Mouse (Mus musculus): Measurements from ENCODE around the gene Etv6.

Etv6 gene

GRCm38 (mm10) chr6:134251364-134251763, 215.9 kb downstream of the Etv6 start:
- no peak for DNase-seq (ENCODE audit: low spot score in 2 of 2)

- no peak for DNase-seq (ENCODE audit: low spot score in 2 of 2)
Observed at GRCm38 (mm10) chr6:134252081-134252755, 216.7 kb downstream of the Etv6 start.

- no peak for DNase-seq (ENCODE audit: low spot score in 2 of 2)
Observed at GRCm38 (mm10) chr6:134256369-134256768, 220.9 kb downstream of the Etv6 start.

GRCm38 (mm10) chr6:134259913-134260312, 224.4 kb downstream of the Etv6 start:
- no peak for DNase-seq (ENCODE audit: low spot score in 2 of 2)

GRCm38 (mm10) chr6:134261904-134262303, 226.4 kb downstream of the Etv6 start:
- no peak for DNase-seq (ENCODE audit: low spot score in 2 of 2)

- DNase-seq (ENCODE audit: low spot score in 2 of 2) = no peak
Observed at GRCm38 (mm10) chr6:134262383-134262782, 226.9 kb downstream of the Etv6 start.

GRCm38 (mm10) chr6:134262911-134263607, 227.6 kb downstream of the Etv6 start:
- no peak for DNase-seq (ENCODE audit: low spot score in 2 of 2)

- DNase-seq (ENCODE audit: low spot score in 2 of 2) = no peak
Observed at GRCm38 (mm10) chr6:134273884-134274283, 238.4 kb downstream of the Etv6 start.

- DNase-seq (ENCODE audit: low spot score in 2 of 2) = no peak
Observed at GRCm38 (mm10) chr6:134276954-134277353, 241.5 kb downstream of the Etv6 start.

GRCm38 (mm10) chr6:134282095-134282494, 246.6 kb downstream of the Etv6 start:
- DNase-seq (ENCODE audit: low spot score in 2 of 2) = no peak

GRCm38 (mm10) chr6:134291823-134292222, 256.3 kb downstream of the Etv6 start:
- DNase-seq (ENCODE audit: low spot score in 2 of 2) = no peak

- DNase-seq (ENCODE audit: low spot score in 2 of 2) = no peak
Observed at GRCm38 (mm10) chr6:134292404-134292803, 256.9 kb downstream of the Etv6 start.

GRCm38 (mm10) chr6:134293615-134294508, 258.4 kb downstream of the Etv6 start:
- DNase-seq (ENCODE audit: low spot score in 2 of 2) = no peak

GRCm38 (mm10) chr6:134297884-134298619, 262.6 kb downstream of the Etv6 start:
- no peak for DNase-seq (ENCODE audit: low spot score in 2 of 2)

- no peak for DNase-seq (ENCODE audit: low spot score in 2 of 2)
Observed at GRCm38 (mm10) chr6:134301951-134302350, 266.5 kb downstream of the Etv6 start.

GRCm38 (mm10) chr6:134311346-134311745, 275.8 kb downstream of the Etv6 start:
- no peak for DNase-seq (ENCODE audit: low spot score in 2 of 2)

- DNase-seq (ENCODE audit: low spot score in 2 of 2) = no peak
Observed at GRCm38 (mm10) chr6:134312571-134312970, 277.1 kb downstream of the Etv6 start.

GRCm38 (mm10) chr6:134317371-134317770, 281.9 kb downstream of the Etv6 start:
- DNase-seq (ENCODE audit: low spot score in 2 of 2) = peak; percentile 13 to 17

Data from frontal cortex, postnatal 25 days (tissue).